Mouse (Mus musculus) intestine, postnatal 0 days (tissue): ENCODE measurements around the gene Edem2. TPM values are rescaled to one million over a fixed set of nuclear protein-coding genes. Genes with fewer than 3 reads are reported as not detected.
A peak's percentile ranks its signal among the peaks of the same experiment; 100 is the strongest.
"Not testable (repeated sequence)": the region's sequence is repeated elsewhere in the genome, so short reads cannot be mapped to it uniquely, and the experiment has no call there.

ENCODE experiments used
- ATAC-seq: fragments of 200-750 bp; cut with Nextera tagmentation; 2 replicates; pipeline ENCODE4 v1.8.0; 2017; ENCODE audit warnings: mild to moderate bottlenecking, moderate TSS enrichment, moderate library complexity
- H3K27ac ChIP-seq: fragments of 300-500 bp; sonication (generic); 2 replicates; pipeline ENCODE4 v1.5.1; 2014; ENCODE audit warnings: mild to moderate bottlenecking, low read depth, low read length, moderate library complexity
- H3K27me3 ChIP-seq: fragments of 300-500 bp; sonication (generic); replicated peaks from 2 replicates; pipeline ENCODE4 v1.6.1; 2014; ENCODE audit warnings: low read length, mixed read lengths; ENCODE audit not compliant: control insufficient read depth, insufficient read depth
- H3K36me3 ChIP-seq: fragments of 300-500 bp; sonication (generic); 2 replicates; pipeline ENCODE4 v1.6.1; 2014; ENCODE audit warnings: mild to moderate bottlenecking, moderate library complexity; ENCODE audit not compliant: control insufficient read depth, insufficient read depth
- H3K4me1 ChIP-seq: fragments of 300-500 bp; sonication (generic); replicated peaks from 2 replicates; pipeline ENCODE4 v1.6.1; 2014; ENCODE audit warnings: antibody characterized with exemption, low read length, mixed read lengths; ENCODE audit not compliant: control insufficient read depth, insufficient read depth
- H3K4me2 ChIP-seq: fragments of 300-500 bp; sonication (generic); replicated peaks from 2 replicates; pipeline ENCODE4 v1.6.1; 2014; ENCODE audit warnings: low read depth, mild to moderate bottlenecking, moderate library complexity
- H3K4me3 ChIP-seq: fragments of 300-500 bp; sonication (generic); 2 replicates; pipeline ENCODE4 v1.5.1; 2014; ENCODE audit warnings: low read depth, low read length
- H3K9ac ChIP-seq: fragments of 300-500 bp; sonication (generic); 2 replicates; pipeline ENCODE4 v1.6.1; 2014; ENCODE audit warnings: mild to moderate bottlenecking, low read depth, low read length
- H3K9me3 ChIP-seq: fragments of 300-500 bp; sonication (generic); 2 replicates; pipeline ENCODE4 v1.6.1; 2016; ENCODE audit warnings: mixed run types; ENCODE audit not compliant: control insufficient read depth
- CTCF ChIP-seq: sonication (generic); IDR thresholded peaks from 2 replicates; pipeline ENCODE4 v1.5.1; 2016; ENCODE audit warnings: low read depth, mild to moderate bottlenecking, control low read depth, antibody characterized with exemption, moderate library complexity
- WGBS: fragments of 180-500 bp; shearing (Covaris S2); extraction: QIAGEN DNeasy Blood & Tissue Kit; methylation state at CpG from one replicate; pipeline ENCODE4 v1.1.7; 2014; 5-methylcytosine and 5-hydroxymethylcytosine counted together
- polyA plus RNA-seq: library from polyadenylated mRNA; unstranded; fragments of >200 nt; fragmentation: Nextera tagmentation; extraction: Ambion mirVana; gene quantifications from 2 replicates; pipeline ENCODE4 v1.2.1, GENCODE M21; 2015

Gene Edem2
- polyA plus RNA-seq, 1 experiment from 2014 or later, result 61.6 TPM

GRCm38 (mm10) chr2:155710557-155710956, 18.7 kb downstream of the Edem2 start:
- peaks cover 82% of the 10 kb centered on the region for H3K36me3 ChIP-seq
- H3K9ac ChIP-seq, result no peak overlapping the region
- no peaks in the 10 kb centered on the region for H3K27me3 ChIP-seq
- H3K27ac ChIP-seq, result no peak overlapping the region
- 81% methylated on average over 11 of the region's 11 CpGs for WGBS
- no peak overlapping the region for H3K4me2 ChIP-seq
- TF ChIP-seq CTCF, result no peak
- no peak for ATAC-seq
- no peaks in the 10 kb centered on the region for H3K9me3 ChIP-seq
- H3K4me3 ChIP-seq, result no peak overlapping the region
- no peaks in the 10 kb centered on the region for H3K4me1 ChIP-seq

- Histone ChIP-seq H3K4me1 (no peaks in the 10 kb centered on the region), H3K4me2 (no peak overlapping the region), H3K27ac (no peak overlapping the region), H3K36me3 (peaks cover 69% of the 10 kb centered on the region), H3K9me3 (no peaks in the 10 kb centered on the region), H3K27me3 (no peaks in the 10 kb centered on the region), H3K4me3 (no peak overlapping the region), H3K9ac (no peak overlapping the region)
- ATAC-seq, result no peak
- 78% methylated on average over 4 of the region's 4 CpGs for WGBS
- 0 out of 2 replicates have a peak, but pooled peaks have one; percentile 4 for TF ChIP-seq CTCF
Measured at GRCm38 (mm10) chr2:155707251-155707650, 22.0 kb downstream of the Edem2 start.

GRCm38 (mm10) chr2:155703630-155704029, 25.6 kb downstream of the Edem2 start:
- H3K27me3 ChIP-seq, result no peaks in the 10 kb centered on the region
- no peak overlapping the region for H3K4me2 ChIP-seq
- no peak overlapping the region for H3K4me3 ChIP-seq
- no peaks in the 10 kb centered on the region for H3K9me3 ChIP-seq
- WGBS, result 65% methylated on average over 4 of the region's 4 CpGs
- peaks cover 56% of the 10 kb centered on the region for H3K36me3 ChIP-seq
- no peak overlapping the region for H3K9ac ChIP-seq
- H3K27ac ChIP-seq, result no peak overlapping the region
- TF ChIP-seq CTCF, result no peak
- H3K4me1 ChIP-seq, result no peaks in the 10 kb centered on the region
- ATAC-seq, result no peak

GRCm38 (mm10) chr2:155701399-155701919, 27.8 kb downstream of the Edem2 start:
- no peaks in the 10 kb centered on the region for H3K4me1 ChIP-seq
- H3K27me3 ChIP-seq, result no peaks in the 10 kb centered on the region
- no peak overlapping the region for H3K27ac ChIP-seq
- H3K9me3 ChIP-seq, result no peaks in the 10 kb centered on the region
- peaks cover 39% of the 10 kb centered on the region for H3K36me3 ChIP-seq
- H3K4me3 ChIP-seq, result no peak overlapping the region
- no peak overlapping the region for H3K9ac ChIP-seq
- H3K4me2 ChIP-seq, result no peak overlapping the region
- 79% methylated on average over 19 of the region's 19 CpGs for WGBS
- no peak for ATAC-seq
- no peak for TF ChIP-seq CTCF

GRCm38 (mm10) chr2:155698443-155698842, 30.8 kb downstream of the Edem2 start:
- WGBS, result 93% methylated on average over 6 of the region's 6 CpGs
- H3K27ac ChIP-seq, H3K4me3 ChIP-seq: not testable (repeated sequence)

GRCm38 (mm10) chr2:155696851-155697250, 32.4 kb downstream of the Edem2 start:
- Histone ChIP-seq H3K4me1 (no peaks in the 10 kb centered on the region), H3K36me3 (peaks cover 11% of the 10 kb centered on the region; the same call in 1 of the 2 replicates), H3K27me3 (no peaks in the 10 kb centered on the region), H3K9ac (no peak overlapping the region), H3K27ac (no peak overlapping the region), H3K4me2 (no peak overlapping the region), H3K9me3 (no peaks in the 10 kb centered on the region), H3K4me3 (no peak overlapping the region)
- WGBS, result 69% methylated on average over 7 of the region's 7 CpGs
- TF ChIP-seq CTCF, result no peak
- ATAC-seq, result no peak

More at GRCm38 (mm10) chr2:155698443-155698842, 30.8 kb downstream of the Edem2 start:
- H3K27me3 ChIP-seq, ATAC-seq, H3K4me1 ChIP-seq, H3K9me3 ChIP-seq, H3K9ac ChIP-seq, H3K4me2 ChIP-seq: not testable (repeated sequence)
- peaks cover 23% of the 10 kb centered on the region for H3K36me3 ChIP-seq
